Mouse (Mus musculus): ENCODE measurements around the gene Dcakd. TPM values are rescaled to one million over a fixed set of nuclear protein-coding genes. Genes with fewer than 3 reads are reported as not detected.
A peak's percentile ranks its signal among the peaks of the same experiment; 100 is the strongest.

Gene Dcakd
- polyA plus RNA-seq, 1 experiment from 2014 or later, result 99.4 TPM

DNA sequence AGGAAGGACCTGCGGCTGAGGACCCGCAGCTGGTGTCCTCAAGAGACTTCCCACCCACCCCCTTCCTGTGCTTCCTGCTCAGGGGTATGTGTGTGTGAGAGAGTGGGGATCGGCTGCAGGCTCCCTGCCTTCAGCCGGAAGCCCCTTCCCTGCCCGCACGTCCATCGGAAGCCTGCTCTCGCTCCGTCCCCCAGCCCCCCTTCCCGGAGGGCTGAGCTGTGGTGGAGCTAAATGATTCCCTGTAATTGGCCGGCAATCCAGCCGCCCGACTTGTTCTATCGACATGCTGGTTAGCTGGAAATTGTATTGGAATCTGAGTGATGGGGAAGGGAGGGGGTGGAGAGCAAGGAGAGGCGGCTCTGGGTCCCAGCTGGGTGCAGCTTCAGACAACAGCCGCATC, 36.5 kb downstream of the Dcakd start:
- H3K4me3 ChIP-seq (ENCODE audit: control insufficient read depth in 1 of 2, insufficient read depth in 1 of 2, low read depth in 1 of 2, low read length in 2 of 2), result peak overlapping the region; percentile 9 to 15; a peak in 3 of 4 replicates
- H3K27ac ChIP-seq (replicated peaks in 1 of 2; ENCODE audit: control insufficient read depth in 1 of 2, insufficient read depth in 1 of 2, low read depth in 2 of 2, low read length in 2 of 2), result no peak overlapping the region

GRCm38 (mm10) chr11:102990152-102990663, 37.9 kb downstream of the Dcakd start:
- 1% methylated on average over 29 of the region's 29 CpGs for WGBS
- Histone ChIP-seq H3K36me3 (ENCODE audit: control insufficient read depth, insufficient read depth, low read length) (peaks cover 14% of the 10 kb centered on the region), H3K27me3 (ENCODE audit: control insufficient read depth, insufficient read depth, low read length) (peaks cover 39% of the 10 kb centered on the region), H3K9ac (ENCODE audit: low read length) (peak overlapping the region; percentile 60), H3K27ac (replicated peaks in 1 of 2; ENCODE audit: control insufficient read depth in 1 of 2, insufficient read depth in 1 of 2, low read depth in 2 of 2, low read length in 2 of 2) (no peak overlapping the region), H3K4me2 (ENCODE audit: low read length) (peak overlapping the region; percentile 94), H3K4me3 (ENCODE audit: control insufficient read depth in 1 of 2, insufficient read depth in 1 of 2, low read depth in 1 of 2, low read length in 2 of 2) (peak overlapping the region; percentile 49 to 52), H3K9me3 (ENCODE audit: control insufficient read depth, low read length) (no peaks in the 10 kb centered on the region), H3K4me1 (ENCODE audit: control insufficient read depth in 2 of 2, insufficient read depth in 2 of 2, low read length in 2 of 2) (peaks cover 5 to 7% of the 10 kb centered on the region in 2 experiments; a peak in 2 of 4 replicates)
- no peak for ATAC-seq (ENCODE audit: insufficient number of reproducible peaks, insufficient read depth, low FRiP score, low read depth)

More for the DNA sequence above, 36.5 kb downstream of the Dcakd start:
- 4% methylated on average over 16 of the region's 16 CpGs for WGBS
- ATAC-seq (ENCODE audit: insufficient number of reproducible peaks, insufficient read depth, low FRiP score, low read depth), result no peak
- H3K4me1 ChIP-seq (ENCODE audit: control insufficient read depth in 2 of 2, insufficient read depth in 2 of 2, low read length in 2 of 2), result peaks cover 5 to 7% of the 10 kb centered on the region in 2 experiments; a peak in 2 of 4 replicates
- H3K36me3 ChIP-seq (ENCODE audit: control insufficient read depth, insufficient read depth, low read length), result peaks cover 29% of the 10 kb centered on the region
- H3K9ac ChIP-seq (ENCODE audit: low read length), result peak overlapping the region; percentile 9; the same call in 1 of the 2 replicates
- peak overlapping the region; percentile 54 for H3K4me2 ChIP-seq (ENCODE audit: low read length)
- H3K9me3 ChIP-seq (ENCODE audit: control insufficient read depth, low read length), result no peaks in the 10 kb centered on the region
- H3K27me3 ChIP-seq (ENCODE audit: control insufficient read depth, insufficient read depth, low read length), result peaks cover 39% of the 10 kb centered on the region

DNA sequence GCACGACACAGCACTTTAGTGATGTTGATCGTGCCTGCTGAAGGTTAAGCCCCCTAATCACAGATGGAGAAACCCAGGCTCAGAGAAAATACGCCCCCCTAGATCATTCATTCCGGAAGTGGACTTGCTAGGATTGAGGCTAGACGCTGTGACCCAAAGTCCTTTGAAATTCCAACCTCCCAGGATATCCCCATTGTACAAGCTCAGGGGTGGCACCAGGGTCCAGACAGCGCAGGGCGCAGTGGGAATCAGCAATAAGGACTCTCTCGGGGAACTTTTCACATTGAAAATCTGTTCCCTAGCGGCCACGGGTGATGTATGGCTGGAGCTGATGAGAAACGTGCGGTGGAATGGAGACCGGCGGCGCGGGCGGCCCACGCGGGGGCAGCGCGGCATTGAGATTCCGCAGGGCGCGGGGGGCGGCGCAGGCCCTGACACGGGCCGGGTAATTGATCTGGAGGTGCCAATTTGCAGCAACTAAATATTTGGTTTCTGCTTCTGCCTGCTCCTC, 38.4 kb downstream of the Dcakd start:
- Histone ChIP-seq H3K9ac (ENCODE audit: low read length) (peak overlapping the region; percentile 60), H3K4me3 (ENCODE audit: control insufficient read depth in 1 of 2, insufficient read depth in 1 of 2, low read depth in 1 of 2, low read length in 2 of 2) (peak overlapping the region; percentile 49 to 52), H3K36me3 (ENCODE audit: control insufficient read depth, insufficient read depth, low read length) (peaks cover 9% of the 10 kb centered on the region), H3K4me1 (ENCODE audit: control insufficient read depth in 2 of 2, insufficient read depth in 2 of 2, low read length in 2 of 2) (peaks cover 5 to 7% of the 10 kb centered on the region in 2 experiments; a peak in 2 of 4 replicates), H3K27me3 (ENCODE audit: control insufficient read depth, insufficient read depth, low read length) (peaks cover 39% of the 10 kb centered on the region), H3K9me3 (ENCODE audit: control insufficient read depth, low read length) (no peaks in the 10 kb centered on the region), H3K27ac (replicated peaks in 1 of 2; ENCODE audit: control insufficient read depth in 1 of 2, insufficient read depth in 1 of 2, low read depth in 2 of 2, low read length in 2 of 2) (no peak overlapping the region), H3K4me2 (ENCODE audit: low read length) (peak overlapping the region; percentile 94)
- 9% methylated on average over 28 of the region's 28 CpGs for WGBS
- no peak for ATAC-seq (ENCODE audit: insufficient number of reproducible peaks, insufficient read depth, low FRiP score, low read depth)

GRCm38 (mm10) chr11:102985160-102985559, 43.0 kb downstream of the Dcakd start:
- no peak for ATAC-seq (ENCODE audit: insufficient number of reproducible peaks, insufficient read depth, low FRiP score, low read depth)
- H3K9ac ChIP-seq (ENCODE audit: low read length), result no peak overlapping the region
- peaks cover 18% of the 10 kb centered on the region for H3K27me3 ChIP-seq (ENCODE audit: control insufficient read depth, insufficient read depth, low read length)
- WGBS, result 61% methylated on average over 6 of the region's 6 CpGs
- H3K4me1 ChIP-seq (ENCODE audit: control insufficient read depth in 2 of 2, insufficient read depth in 2 of 2, low read length in 2 of 2), result peaks cover 2% of the 10 kb centered on the region in 2 experiments; a peak in 1 of 4 replicates
- no peak overlapping the region for H3K27ac ChIP-seq (replicated peaks in 1 of 2; ENCODE audit: control insufficient read depth in 1 of 2, insufficient read depth in 1 of 2, low read depth in 2 of 2, low read length in 2 of 2)
- H3K4me3 ChIP-seq (ENCODE audit: control insufficient read depth in 1 of 2, insufficient read depth in 1 of 2, low read depth in 1 of 2, low read length in 2 of 2), result no peak overlapping the region
- H3K4me2 ChIP-seq (ENCODE audit: low read length), result no peak overlapping the region
- no peaks in the 10 kb centered on the region for H3K9me3 ChIP-seq (ENCODE audit: control insufficient read depth, low read length)
- H3K36me3 ChIP-seq (ENCODE audit: control insufficient read depth, insufficient read depth, low read length), result no peaks in the 10 kb centered on the region

GRCm38 (mm10) chr11:102984615-102985014, 43.5 kb downstream of the Dcakd start:
- WGBS, result 64% methylated on average over 4 of the region's 4 CpGs
- Histone ChIP-seq H3K27me3 (ENCODE audit: control insufficient read depth, insufficient read depth, low read length) (peaks cover 15% of the 10 kb centered on the region), H3K9me3 (ENCODE audit: control insufficient read depth, low read length) (no peaks in the 10 kb centered on the region), H3K36me3 (ENCODE audit: control insufficient read depth, insufficient read depth, low read length) (no peaks in the 10 kb centered on the region), H3K9ac (ENCODE audit: low read length) (no peak overlapping the region), H3K4me1 (ENCODE audit: control insufficient read depth in 2 of 2, insufficient read depth in 2 of 2, low read length in 2 of 2) (peaks cover 0 to 2% of the 10 kb centered on the region in 2 experiments; a peak in 1 of 4 replicates), H3K4me3 (ENCODE audit: control insufficient read depth in 1 of 2, insufficient read depth in 1 of 2, low read depth in 1 of 2, low read length in 2 of 2) (no peak overlapping the region), H3K27ac (replicated peaks in 1 of 2; ENCODE audit: control insufficient read depth in 1 of 2, insufficient read depth in 1 of 2, low read depth in 2 of 2, low read length in 2 of 2) (no peak overlapping the region), H3K4me2 (ENCODE audit: low read length) (no peak overlapping the region)
- no peak for ATAC-seq (ENCODE audit: insufficient number of reproducible peaks, insufficient read depth, low FRiP score, low read depth)

- Histone ChIP-seq H3K36me3 (ENCODE audit: control insufficient read depth, insufficient read depth, low read length) (no peaks in the 10 kb centered on the region), H3K9ac (ENCODE audit: low read length) (no peak overlapping the region), H3K4me3 (ENCODE audit: control insufficient read depth in 1 of 2, insufficient read depth in 1 of 2, low read depth in 1 of 2, low read length in 2 of 2) (no peak overlapping the region), H3K4me2 (ENCODE audit: low read length) (no peak overlapping the region), H3K27ac (replicated peaks in 1 of 2; ENCODE audit: control insufficient read depth in 1 of 2, insufficient read depth in 1 of 2, low read depth in 2 of 2, low read length in 2 of 2) (no peak overlapping the region), H3K27me3 (ENCODE audit: control insufficient read depth, insufficient read depth, low read length) (peaks cover 9% of the 10 kb centered on the region), H3K4me1 (ENCODE audit: control insufficient read depth in 2 of 2, insufficient read depth in 2 of 2, low read length in 2 of 2) (peaks cover 0 to 2% of the 10 kb centered on the region in 2 experiments; a peak in 1 of 4 replicates), H3K9me3 (ENCODE audit: control insufficient read depth, low read length) (no peaks in the 10 kb centered on the region)
- WGBS, result 89% methylated on average over 9 of the region's 9 CpGs
- ATAC-seq (ENCODE audit: insufficient number of reproducible peaks, insufficient read depth, low FRiP score, low read depth), result no peak
Observed at GRCm38 (mm10) chr11:102984086-102984485, 44.0 kb downstream of the Dcakd start.

DNA sequence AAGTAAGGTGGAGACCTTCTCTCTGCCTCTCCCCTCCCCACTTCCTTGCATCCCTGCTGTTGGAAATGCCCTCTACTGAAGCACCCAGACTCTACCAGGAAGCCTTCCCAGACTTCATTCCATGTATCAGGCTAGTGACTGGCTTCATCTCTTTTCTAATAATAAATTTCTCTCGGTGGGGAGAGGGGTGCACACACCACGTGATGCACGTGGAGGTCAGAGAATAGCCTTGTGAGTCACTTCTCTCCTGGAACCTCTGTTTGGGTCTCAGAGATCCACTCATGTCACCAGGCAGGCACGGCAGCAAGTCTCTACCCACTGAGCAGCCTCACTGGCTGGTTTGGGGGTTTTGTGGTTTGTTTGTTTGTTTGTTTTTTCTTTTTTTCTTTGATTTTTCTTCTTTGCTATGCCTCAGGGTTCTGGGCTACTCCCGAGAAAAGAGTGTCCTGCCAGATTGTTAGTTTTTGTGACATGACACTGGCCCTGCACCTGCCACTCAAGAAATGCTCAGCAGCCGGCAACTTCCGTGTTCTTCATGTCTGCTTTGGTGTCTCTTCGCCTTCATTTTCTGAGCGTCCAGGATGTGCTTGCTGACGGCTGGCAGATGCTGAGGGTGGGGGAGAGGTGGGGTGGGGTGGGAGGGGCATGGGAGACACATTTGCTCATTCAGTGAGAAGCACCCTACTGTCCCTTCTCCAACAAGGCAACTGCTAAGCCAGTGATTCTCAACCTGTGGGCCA, 46.8 kb downstream of the Dcakd start:
- Histone ChIP-seq H3K27ac (replicated peaks in 1 of 2; ENCODE audit: control insufficient read depth in 1 of 2, insufficient read depth in 1 of 2, low read depth in 2 of 2, low read length in 2 of 2) (no peak overlapping the region), H3K36me3 (ENCODE audit: control insufficient read depth, insufficient read depth, low read length) (no peaks in the 10 kb centered on the region), H3K4me3 (ENCODE audit: control insufficient read depth in 1 of 2, insufficient read depth in 1 of 2, low read depth in 1 of 2, low read length in 2 of 2) (no peak overlapping the region), H3K4me1 (ENCODE audit: control insufficient read depth in 2 of 2, insufficient read depth in 2 of 2, low read length in 2 of 2) (peaks cover 8 to 10% of the 10 kb centered on the region in 2 experiments), H3K4me2 (ENCODE audit: low read length) (no peak overlapping the region), H3K9me3 (ENCODE audit: control insufficient read depth, low read length) (no peaks in the 10 kb centered on the region), H3K27me3 (ENCODE audit: control insufficient read depth, insufficient read depth, low read length) (no peaks in the 10 kb centered on the region), H3K9ac (ENCODE audit: low read length) (no peak overlapping the region)
- no peak for ATAC-seq (ENCODE audit: insufficient number of reproducible peaks, insufficient read depth, low FRiP score, low read depth)
- 40% methylated on average over 10 of the region's 10 CpGs for WGBS
